Mouse (Mus musculus): ENCODE results near the gene Gins2. TPM values are rescaled to one million over a fixed set of nuclear protein-coding genes. Genes with fewer than 3 reads are reported as not detected.

Gene Gins2
- polyA plus RNA-seq, 1 experiment from 2014 or later: 65.3 TPM

DNA sequence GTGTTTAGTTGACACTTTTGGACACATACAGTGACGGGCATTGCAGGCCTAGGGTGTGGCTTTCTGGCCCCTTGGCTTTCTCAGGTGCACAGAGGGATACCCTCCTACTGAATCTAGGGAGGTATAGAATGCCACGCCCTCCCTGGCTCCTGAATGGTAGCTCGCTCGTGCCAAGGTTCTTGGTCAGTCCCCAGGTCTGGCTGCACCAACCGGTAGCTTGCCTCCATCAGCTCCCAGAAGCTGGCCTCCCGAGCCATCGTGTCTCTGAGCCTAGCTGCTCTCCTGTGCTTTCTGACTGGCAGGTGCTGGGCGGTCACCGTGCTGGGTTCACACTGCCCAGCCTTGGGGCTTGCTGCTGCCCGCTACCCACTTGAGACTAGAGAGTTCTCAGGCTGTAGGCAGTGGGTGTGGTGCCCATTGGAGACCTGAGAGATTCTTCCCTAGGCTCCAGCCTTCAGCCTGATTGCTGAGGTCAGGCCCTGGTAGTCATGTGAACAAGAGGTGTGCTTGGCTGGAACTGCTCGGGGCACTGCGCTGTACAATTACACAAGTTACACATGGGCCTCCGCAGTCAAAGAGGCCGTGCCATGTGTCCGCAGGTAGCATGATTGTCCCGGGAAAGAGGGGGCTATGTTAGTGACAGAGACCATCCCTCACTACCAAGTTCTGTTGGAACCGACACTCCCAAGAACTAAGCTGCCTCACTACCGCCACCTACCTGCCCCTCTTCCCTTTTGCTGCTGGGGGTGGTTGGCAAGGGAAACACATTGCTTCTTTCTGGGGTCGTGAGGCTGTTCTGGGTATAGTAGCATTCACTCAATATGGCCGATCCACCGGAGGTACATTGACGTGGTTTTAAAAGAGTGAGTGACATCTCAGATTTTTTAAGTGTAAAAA, 27.3 kb downstream of the Gins2 start:
- Histone ChIP-seq H3K27ac (peak overlapping the region; percentile 87), H3K4me1 (peaks cover 99% of the 10 kb centered on the region), H3K4me2 (replicated peaks) (no peak overlapping the region), H3K27me3 (no peaks in the 10 kb centered on the region), H3K36me3 (peaks cover 13% of the 10 kb centered on the region), H3K9ac (no peak overlapping the region), H3K4me3 (no peak overlapping the region), H3K9me3 (replicated peaks) (no peaks in the 10 kb centered on the region)
- ATAC-seq (ENCODE audit: low FRiP score): no peak
- WGBS: 80% methylated on average over 22 of the region's 22 CpGs

- H3K9ac ChIP-seq: no peak overlapping the region
- WGBS: 78% methylated on average over 5 of the region's 5 CpGs
- no peaks in the 10 kb centered on the region for H3K9me3 ChIP-seq (replicated peaks)
- peaks cover 7% of the 10 kb centered on the region; the same call in 1 of the 2 replicates for H3K36me3 ChIP-seq
- peak overlapping the region; percentile 78; the same call in 1 of the 2 replicates for H3K27ac ChIP-seq
- H3K4me3 ChIP-seq: no peak overlapping the region
- H3K27me3 ChIP-seq: no peaks in the 10 kb centered on the region
- H3K4me1 ChIP-seq: peaks cover 99% of the 10 kb centered on the region
- H3K4me2 ChIP-seq (replicated peaks): no peak overlapping the region
- no peak for ATAC-seq (ENCODE audit: low FRiP score)
These were observed 28.6 kb downstream of the Gins2 start for GRCm38 (mm10) chr8:120560535-120560934.

DNA sequence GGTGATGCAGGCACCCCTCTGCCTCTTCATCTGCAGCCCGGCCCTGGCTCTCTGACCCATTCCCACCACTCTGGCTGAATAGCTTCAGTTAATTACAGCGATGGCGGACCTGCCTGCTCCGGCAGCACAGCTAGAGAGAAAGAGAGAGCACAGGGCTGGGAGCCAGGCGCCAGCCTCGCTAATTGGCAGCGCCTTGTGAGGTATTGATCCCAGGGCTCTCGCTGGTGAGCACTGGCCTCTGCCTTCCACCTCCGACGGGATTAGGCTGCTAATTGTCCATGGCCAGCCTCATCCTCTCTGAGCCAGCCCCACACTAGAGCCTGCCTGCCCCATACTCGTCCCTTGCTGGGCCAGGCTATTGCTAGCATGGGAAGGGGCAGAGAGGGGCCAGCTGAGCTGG, 29.4 kb downstream of the Gins2 start:
- Histone ChIP-seq H3K9ac (peak overlapping the region; percentile 35), H3K4me1 (peaks cover 100% of the 10 kb centered on the region), H3K9me3 (replicated peaks) (no peaks in the 10 kb centered on the region), H3K4me2 (replicated peaks) (0 out of 2 replicates have a peak overlapping the region, but pooled peaks have one; percentile 9), H3K36me3 (peaks cover 11% of the 10 kb centered on the region; the same call in 1 of the 2 replicates), H3K4me3 (no peak overlapping the region), H3K27ac (peak overlapping the region; percentile 78), H3K27me3 (no peaks in the 10 kb centered on the region)
- peak; percentile 11; the same call in 1 of the 2 replicates for ATAC-seq (ENCODE audit: low FRiP score)
- 24% methylated on average over 11 of the region's 11 CpGs for WGBS

- Histone ChIP-seq H3K4me3 (no peak overlapping the region), H3K27me3 (0 out of 2 replicates have a peak, but pooled peaks cover 3% of the 10 kb centered on the region), H3K4me2 (replicated peaks) (no peak overlapping the region), H3K9me3 (replicated peaks) (no peaks in the 10 kb centered on the region), H3K27ac (peak overlapping the region; percentile 81), H3K9ac (no peak overlapping the region), H3K4me1 (peaks cover 100% of the 10 kb centered on the region), H3K36me3 (peaks cover 14% of the 10 kb centered on the region; the same call in 1 of the 2 replicates)
- ATAC-seq (ENCODE audit: low FRiP score): no peak
- WGBS: 79% methylated on average over 3 of the region's 4 CpGs
These were observed 30.9 kb downstream of the Gins2 start for GRCm38 (mm10) chr8:120558162-120558561.

GRCm38 (mm10) chr8:120557170-120557965, 31.7 kb downstream of the Gins2 start:
- H3K9ac ChIP-seq: 0 out of 2 replicates have a peak overlapping the region, but pooled peaks have one; percentile 29
- H3K4me3 ChIP-seq: no peak overlapping the region
- no peak for ATAC-seq (ENCODE audit: low FRiP score)
- 0 out of 2 replicates have a peak, but pooled peaks cover 3% of the 10 kb centered on the region for H3K27me3 ChIP-seq
- H3K27ac ChIP-seq: peak overlapping the region; percentile 81
- 52% methylated on average over 15 of the region's 15 CpGs for WGBS
- peak overlapping the region; percentile 3; the same call in 1 of the 2 replicates for H3K4me2 ChIP-seq (replicated peaks)
- no peaks in the 10 kb centered on the region for H3K9me3 ChIP-seq (replicated peaks)
- H3K36me3 ChIP-seq: peaks cover 14% of the 10 kb centered on the region; the same call in 1 of the 2 replicates
- H3K4me1 ChIP-seq: peaks cover 100% of the 10 kb centered on the region

DNA sequence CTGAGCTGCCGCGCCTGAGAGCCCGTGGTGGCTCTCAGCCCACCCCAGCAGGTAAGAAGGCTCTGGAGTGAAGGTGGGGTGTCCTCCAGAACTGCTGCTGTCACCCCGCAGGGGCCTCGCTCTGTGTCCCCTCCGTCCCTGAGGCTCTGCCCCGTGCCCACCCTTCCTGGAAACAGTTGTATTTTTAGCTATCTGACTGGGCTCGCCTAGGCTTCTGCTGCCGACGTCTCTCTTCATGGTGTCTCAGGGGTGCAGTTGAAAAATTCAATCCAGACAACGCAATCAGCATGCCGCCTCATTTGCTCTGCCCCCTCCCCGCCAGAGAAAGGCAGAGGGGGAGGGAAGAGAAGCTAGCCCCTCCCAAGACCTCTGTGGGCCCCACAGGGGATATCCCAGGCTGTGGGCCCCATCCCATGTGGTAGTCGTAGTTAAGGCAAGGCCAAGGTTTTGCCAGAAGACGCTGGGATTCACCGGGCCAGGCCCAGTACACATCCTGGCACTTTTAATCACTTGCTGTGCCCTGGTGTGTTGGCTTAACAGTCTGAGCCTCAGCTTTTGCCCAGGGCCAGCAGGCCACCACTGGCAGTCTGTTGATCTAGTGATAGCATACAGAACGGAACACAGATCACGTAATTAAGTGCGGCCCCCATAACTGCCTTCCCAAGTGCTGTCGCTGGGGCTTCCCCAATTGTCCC, 32.8 kb downstream of the Gins2 start:
- H3K9ac ChIP-seq: peak overlapping the region; percentile 29; the same call in 1 of the 2 replicates
- peaks cover 14% of the 10 kb centered on the region; the same call in 1 of the 2 replicates for H3K36me3 ChIP-seq
- 55% methylated on average over 20 of the region's 20 CpGs for WGBS
- peak overlapping the region; percentile 81 for H3K27ac ChIP-seq
- H3K4me1 ChIP-seq: peaks cover 100% of the 10 kb centered on the region
- peak overlapping the region; percentile 17 for H3K4me2 ChIP-seq (replicated peaks)
- H3K27me3 ChIP-seq: 0 out of 2 replicates have a peak, but pooled peaks cover 3% of the 10 kb centered on the region
- no peak for ATAC-seq (ENCODE audit: low FRiP score)
- H3K9me3 ChIP-seq (replicated peaks): no peaks in the 10 kb centered on the region
- no peak overlapping the region for H3K4me3 ChIP-seq

DNA sequence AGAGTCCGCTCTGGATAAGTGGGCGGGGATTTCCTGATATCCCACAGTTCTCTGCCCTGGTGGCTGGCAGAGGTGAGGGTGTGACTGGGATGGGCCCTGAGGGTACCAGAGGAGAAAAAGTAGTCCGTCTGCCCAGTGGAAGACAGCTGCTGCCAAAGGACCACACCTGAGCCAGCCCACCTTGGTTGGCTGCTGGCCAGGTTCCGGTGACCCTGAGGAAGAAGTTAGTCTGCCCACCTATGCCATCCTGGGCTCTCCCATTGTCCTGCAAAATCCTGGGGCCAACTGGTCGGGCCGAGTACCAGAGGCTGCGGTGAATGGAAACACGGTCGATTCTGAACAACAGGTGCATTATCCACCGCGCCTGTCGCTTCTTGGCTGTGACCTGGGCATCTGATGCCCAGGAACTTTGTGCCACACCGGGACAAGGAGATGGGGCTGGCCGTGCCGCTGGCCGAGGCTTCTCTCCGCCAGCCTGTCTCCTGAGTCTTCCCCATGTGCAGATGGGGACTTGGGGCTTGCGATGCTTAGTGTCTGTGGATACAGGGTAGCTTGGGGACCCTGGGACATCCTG, 34.6 kb downstream of the Gins2 start:
- 91% methylated on average over 18 of the region's 18 CpGs for WGBS
- Histone ChIP-seq H3K4me3 (no peak overlapping the region), H3K4me2 (replicated peaks) (no peak overlapping the region), H3K9ac (no peak overlapping the region), H3K36me3 (peaks cover 14% of the 10 kb centered on the region; the same call in 1 of the 2 replicates), H3K27me3 (0 out of 2 replicates have a peak, but pooled peaks cover 3% of the 10 kb centered on the region), H3K27ac (peak overlapping the region; percentile 17; the same call in 1 of the 2 replicates), H3K4me1 (peaks cover 100% of the 10 kb centered on the region), H3K9me3 (replicated peaks) (no peaks in the 10 kb centered on the region)
- no peak for ATAC-seq (ENCODE audit: low FRiP score)

- peak overlapping the region; percentile 44 for H3K27ac ChIP-seq
- 84% methylated on average over 24 of the region's 24 CpGs for WGBS
- H3K4me1 ChIP-seq: peaks cover 100% of the 10 kb centered on the region
- H3K36me3 ChIP-seq: peaks cover 8% of the 10 kb centered on the region; the same call in 1 of the 2 replicates
- H3K4me3 ChIP-seq: no peak overlapping the region
- no peak for ATAC-seq (ENCODE audit: low FRiP score)
- no peaks in the 10 kb centered on the region for H3K9me3 ChIP-seq (replicated peaks)
- 0 out of 2 replicates have a peak, but pooled peaks cover 3% of the 10 kb centered on the region for H3K27me3 ChIP-seq
- no peak overlapping the region for H3K4me2 ChIP-seq (replicated peaks)
- no peak overlapping the region for H3K9ac ChIP-seq
These were observed 35.5 kb downstream of the Gins2 start for GRCm38 (mm10) chr8:120553441-120554123.

GRCm38 (mm10) chr8:120552509-120552908, 36.6 kb downstream of the Gins2 start:
- Histone ChIP-seq H3K4me1 (peaks cover 100% of the 10 kb centered on the region), H3K9ac (no peak overlapping the region), H3K9me3 (replicated peaks) (no peaks in the 10 kb centered on the region), H3K27ac (no peak overlapping the region), H3K4me2 (replicated peaks) (no peak overlapping the region), H3K36me3 (peaks cover 7% of the 10 kb centered on the region; the same call in 1 of the 2 replicates), H3K27me3 (0 out of 2 replicates have a peak, but pooled peaks cover 3% of the 10 kb centered on the region), H3K4me3 (no peak overlapping the region)
- WGBS: 80% methylated on average over 11 of the region's 11 CpGs
- no peak for ATAC-seq (ENCODE audit: low FRiP score)

- Histone ChIP-seq H3K9me3 (replicated peaks) (no peaks in the 10 kb centered on the region), H3K4me2 (replicated peaks) (no peak overlapping the region), H3K4me3 (no peak overlapping the region), H3K9ac (no peak overlapping the region), H3K27ac (peak overlapping the region; percentile 96), H3K36me3 (peaks cover 7% of the 10 kb centered on the region; the same call in 1 of the 2 replicates), H3K27me3 (0 out of 2 replicates have a peak, but pooled peaks cover 3% of the 10 kb centered on the region), H3K4me1 (peaks cover 100% of the 10 kb centered on the region)
- no peak for ATAC-seq (ENCODE audit: low FRiP score)
- WGBS: 87% methylated on average over 3 of the region's 3 CpGs
These were observed 37.5 kb downstream of the Gins2 start for GRCm38 (mm10) chr8:120551677-120551980.
